19 mouse cellular contexts compared by ENCODE assay signal in the genomic region with DNA sequence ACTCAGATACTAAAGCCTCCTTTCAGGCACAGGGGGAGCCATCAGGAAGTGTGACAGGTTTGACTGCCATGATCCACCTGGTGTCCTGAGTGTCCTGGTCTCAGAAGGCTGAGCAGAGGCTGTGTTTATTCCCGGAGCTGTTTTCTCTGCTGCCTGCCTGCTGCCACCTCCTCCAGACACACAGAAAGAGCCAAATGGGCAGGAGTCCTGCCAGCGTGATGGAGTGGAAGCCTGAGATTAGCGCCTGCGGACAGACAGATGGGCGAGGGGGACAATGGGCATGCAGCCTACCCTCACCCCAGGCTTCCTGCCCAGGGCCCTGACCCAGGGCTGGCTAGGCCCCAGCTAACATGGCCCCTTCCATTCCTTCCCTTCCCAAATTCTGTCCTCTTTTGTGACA.
DNase-seq lines count a peak whose midpoint lies in the region; ATAC-seq and TF ChIP-seq lines count a peak whose summit lies in the region.
"Had no signal": no experiment of that assay in that cellular context is flagged by ENCODE, and none has a peak within 500 bp of the region (broad histone marks: within the 10 kb centered on the region; RNA-seq: fewer than 3 reads in every experiment).

No protein-coding gene starts in this region.

- H3K36me3 ChIP-seq in hindbrain, embryonic 15.5 days, result no peaks in the 10 kb centered on the region
- H3K36me3 ChIP-seq in embryonic facial prominence, embryonic 10.5 days (replicated peaks), result no peaks in the 10 kb centered on the region
- H3K36me3 ChIP-seq: embryonic facial prominence, embryonic 15.5 days; heart, embryonic 13.5 days; limb, embryonic 12.5 days; liver, embryonic 13.5 days; neural tube, embryonic 13.5 days had no signal

- no peak overlapping the region for H3K9ac ChIP-seq in hindbrain, embryonic 15.5 days
- H3K9ac ChIP-seq: embryonic facial prominence, embryonic 15.5 days; heart, embryonic 13.5 days; limb, embryonic 12.5 days; liver, embryonic 13.5 days; neural tube, embryonic 13.5 days had no signal

- H3K27ac ChIP-seq in hindbrain, embryonic 15.5 days (replicated peaks), result peak overlapping the region; percentile 49
- no peak overlapping the region for H3K27ac ChIP-seq in embryonic facial prominence, embryonic 10.5 days (replicated peaks)
- H3K27ac ChIP-seq: embryonic facial prominence, embryonic 15.5 days; forebrain, embryonic 13.5 days; heart, embryonic 13.5 days; kidney, postnatal 0 days; limb, embryonic 12.5 days; liver, embryonic 13.5 days; neural tube, embryonic 13.5 days had no signal

- ATAC-seq in hindbrain, embryonic 15.5 days (ENCODE audit: low FRiP score, low read depth), result no peak

- H3K4me3 ChIP-seq in hindbrain, embryonic 15.5 days, result no peak overlapping the region
- H3K4me3 ChIP-seq in embryonic facial prominence, embryonic 10.5 days, result no peak overlapping the region
- H3K4me3 ChIP-seq: embryonic facial prominence, embryonic 15.5 days; forebrain, embryonic 13.5 days; heart, embryonic 13.5 days; limb, embryonic 12.5 days; liver, embryonic 13.5 days; neural tube, embryonic 13.5 days had no signal

- H3K9me3 ChIP-seq in hindbrain, embryonic 15.5 days, result no peaks in the 10 kb centered on the region
- no peaks in the 10 kb centered on the region for H3K9me3 ChIP-seq in embryonic facial prominence, embryonic 10.5 days
- H3K9me3 ChIP-seq: embryonic facial prominence, embryonic 15.5 days; forebrain, embryonic 13.5 days; heart, embryonic 13.5 days; limb, embryonic 12.5 days; liver, embryonic 13.5 days; neural tube, embryonic 13.5 days had no signal

- intact Hi-C loops in left cerebral cortex, postnatal 10 days (cut with DNase I), result no loop called here

- no peak overlapping the region for H3K4me2 ChIP-seq in hindbrain, embryonic 15.5 days
- H3K4me2 ChIP-seq: embryonic facial prominence, embryonic 15.5 days; forebrain, embryonic 13.5 days; heart, embryonic 13.5 days; limb, embryonic 12.5 days; liver, embryonic 13.5 days; neural tube, embryonic 13.5 days had no signal

- WGBS in hindbrain, embryonic 15.5 days, result 59% methylated on average over 5 of the region's 5 CpGs
- WGBS in embryonic facial prominence, embryonic 10.5 days, result 69% methylated on average over 5 of the region's 5 CpGs

- DNase-seq in left cerebral cortex, adult 18-20 months (ENCODE audit: low spot score in 2 of 2), result peak; percentile 14 to 23
- DNase-seq in left cerebral cortex, postnatal 10 days (ENCODE audit: extremely low spot score in 1 of 2, low spot score in 2 of 2), result no peak
- DNase-seq in brain, embryonic 14.5 days (ENCODE audit: low read depth), result peak; percentile 66
- DNase-seq in cerebellum, adult 8-10 months, result peak; percentile 56
- DNase-seq in embryonic facial prominence, embryonic 10.5 days (ENCODE audit: low spot score), result no peak
- DNase-seq in c-Kit-positive CD71-positive TER-119-positive erythroid progenitor cells, embryonic 14.5 days (ENCODE audit: low spot score), result no peak
- DNase-seq: adrenal gland, postnatal 10 days; B cell, adult 2 months; heart, postnatal 4 days; kidney, adult 11 months; liver, embryonic 13.5 days; thymus, postnatal 4 days had no signal

- TF ChIP-seq POLR2A in brain, embryonic 14.5 days (IDR thresholded peaks at IDR 0.05; ENCODE audit: borderline replicate concordance, extremely low read depth, insufficient read depth, insufficient read length, poor library complexity, severe bottlenecking), result no peak

- TF ChIP-seq CTCF in brain, embryonic 14.5 days (IDR thresholded peaks at IDR 0.05; ENCODE audit: borderline replicate concordance, extremely low read depth, insufficient read depth, insufficient read length), result no peak

- no peaks in the 10 kb centered on the region for H3K27me3 ChIP-seq in hindbrain, embryonic 15.5 days
- H3K27me3 ChIP-seq in embryonic facial prominence, embryonic 10.5 days (replicated peaks; ENCODE audit: low read depth, poor library complexity, severe bottlenecking), result peaks cover 18% of the 10 kb centered on the region
- H3K27me3 ChIP-seq: liver, embryonic 13.5 days had no signal

- H3K4me1 ChIP-seq in hindbrain, embryonic 15.5 days (replicated peaks), result peaks cover 63% of the 10 kb centered on the region
- H3K4me1 ChIP-seq in embryonic facial prominence, embryonic 10.5 days, result peaks cover 38% of the 10 kb centered on the region
- H3K4me1 ChIP-seq: liver, embryonic 13.5 days had no signal

Comparison
In these comparisons a context has a peak if more than half of its experiments do, and no peak if none do; other contexts are left out.
1. DNase-seq: peak in left cerebral cortex, adult 18-20 months (2 of 2), brain, embryonic 14.5 days (single experiment) and cerebellum, adult 8-10 months (single experiment); none in left cerebral cortex, postnatal 10 days (0 of 2), embryonic facial prominence, embryonic 10.5 days (single experiment) and c-Kit-positive CD71-positive TER-119-positive erythroid progenitor cells, embryonic 14.5 days (single experiment).